Mouse (Mus musculus) T-helper 17 cell (primary cell): ENCODE measurements around the gene Tm7sf2.

Source experiments
- in situ Hi-C, 2 experiments: fragments of 300-600 bp; cut with MboI, MseI; formaldehyde crosslinking; loops; 1 replicate in 1 of 2; 2 replicates in 1 of 2; pipeline ENCODE4 v1.15.1; 2025; ENCODE audit warnings: high pct_unique_total_duplicates in 2 of 2

The Tm7sf2 gene

GRCm38 (mm10) chr19:6069851-6070250 is 1.7 kb upstream of the Tm7sf2 start:
- in situ Hi-C loops, result no loop called here

GRCm38 (mm10) chr19:6068951-6069350 is 778 bp upstream of the Tm7sf2 start:
- in situ Hi-C loops, result no loop called here

GRCm38 (mm10) chr19:6067011-6067723 is 1.0 kb downstream of the Tm7sf2 start:
- in situ Hi-C loops, result no loop called here

GRCm38 (mm10) chr19:6066571-6066970 is 1.6 kb downstream of the Tm7sf2 start:
- in situ Hi-C loops, result no loop called here

- in situ Hi-C loops, result no loop called here
Observed at GRCm38 (mm10) chr19:6063081-6063480, 5.1 kb downstream of the Tm7sf2 start.

- in situ Hi-C loops, result no loop called here
Observed at GRCm38 (mm10) chr19:6062418-6062817, 5.8 kb downstream of the Tm7sf2 start.

- in situ Hi-C loops, result no loop called here
Observed at GRCm38 (mm10) chr19:6061641-6062302, 6.4 kb downstream of the Tm7sf2 start.

GRCm38 (mm10) chr19:6061021-6061533 is 7.1 kb downstream of the Tm7sf2 start, which contains the start of gene Znhit2:
Gene Znhit2, plus strand, starts transcription at chr19:6061192.
- in situ Hi-C loops, result no loop called here

GRCm38 (mm10) chr19:6058966-6059365 is 9.2 kb downstream of the Tm7sf2 start:
- in situ Hi-C loops, result no loop called here

GRCm38 (mm10) chr19:6058513-6058912 is 9.7 kb downstream of the Tm7sf2 start:
- in situ Hi-C loops, result no loop called here

- in situ Hi-C loops, result no loop called here
Observed at GRCm38 (mm10) chr19:6057313-6058096, 10.7 kb downstream of the Tm7sf2 start, which contains the start of the genes Mrpl49 and Fau. Gene Mrpl49, minus strand, starts transcription at chr19:6057785. Gene Fau, plus strand, starts transcription at chr19:6057844.

GRCm38 (mm10) chr19:6056696-6057095 is 11.5 kb downstream of the Tm7sf2 start:
- in situ Hi-C loops, result no loop called here

- in situ Hi-C loops, result no loop called here
Observed at GRCm38 (mm10) chr19:6054296-6054695, 13.9 kb downstream of the Tm7sf2 start.

GRCm38 (mm10) chr19:6052516-6052915 is 15.7 kb downstream of the Tm7sf2 start:
- in situ Hi-C loops, result no loop called here

- in situ Hi-C loops, result no loop called here
Observed at GRCm38 (mm10) chr19:6048681-6049410, 19.3 kb downstream of the Tm7sf2 start.

- in situ Hi-C loops, result no loop called here
Observed at GRCm38 (mm10) chr19:6047899-6048166, 20.3 kb downstream of the Tm7sf2 start.

- in situ Hi-C loops, result no loop called here
Observed at GRCm38 (mm10) chr19:6047154-6047898, 20.8 kb downstream of the Tm7sf2 start.

GRCm38 (mm10) chr19:6046294-6047153 is 21.6 kb downstream of the Tm7sf2 start, which contains the start of gene Syvn1:
Gene Syvn1, plus strand, starts transcription at chr19:6046576.
- in situ Hi-C loops, result no loop called here

- in situ Hi-C loops, result no loop called here
Observed at GRCm38 (mm10) chr19:6045366-6046293, 22.5 kb downstream of the Tm7sf2 start.
